Mouse (Mus musculus) CH12.LX (cell line): ENCODE data around the gene Thg1l.

ENCODE experiments used
- CTCF ChIP-seq, 2 experiments: IDR thresholded peaks in 1 of 2; conservative IDR thresholded peaks in 1 of 2; 2 replicates each; pipeline ENCODE4 v1.5.1; 2011 to 2012; ENCODE audit warnings: low read depth in 2 of 2, low read length in 2 of 2, improper control_type of control experiment in 1 of 2, inconsistent platforms in 1 of 2, mild to moderate bottlenecking in 1 of 2, moderate library complexity in 1 of 2
- ETS1 ChIP-seq: conservative IDR thresholded peaks from 2 replicates; pipeline ENCODE4 v1.6.1; 2012; ENCODE audit warnings: low read depth, mild to moderate bottlenecking, inconsistent platforms, low read length, improper control_type of control experiment, moderate library complexity
- JUND ChIP-seq: conservative IDR thresholded peaks from 2 replicates; pipeline ENCODE4 v1.6.1; 2011; ENCODE audit warnings: low read depth, low read length, improper control_type of control experiment
- KAT2A ChIP-seq: IDR thresholded peaks from 2 replicates; pipeline ENCODE4 v1.6.1; 2012; ENCODE audit warnings: low read length, improper control_type of control experiment, inconsistent platforms; ENCODE audit not compliant: insufficient replicate concordance
- MAFK ChIP-seq: IDR thresholded peaks from 2 replicates; pipeline ENCODE4 v1.6.1; 2011; ENCODE audit warnings: low read length, improper control_type of control experiment; ENCODE audit not compliant: insufficient replicate concordance
- MAX ChIP-seq: IDR thresholded peaks from 2 replicates; pipeline ENCODE4 v1.6.1; 2011; ENCODE audit warnings: low read length, improper control_type of control experiment
- POLR2A ChIP-seq: IDR thresholded peaks from 2 replicates; pipeline ENCODE4 v1.6.1; 2011; ENCODE audit warnings: low read depth, mild to moderate bottlenecking, improper control_type of control experiment, low read length
- SMC3 ChIP-seq: IDR thresholded peaks from 2 replicates; pipeline ENCODE4 v1.6.1; 2011; ENCODE audit warnings: low read depth, low read length, improper control_type of control experiment
- TCF12 ChIP-seq: IDR thresholded peaks from 2 replicates; pipeline ENCODE4 v1.6.1; 2014; ENCODE audit warnings: low read depth, mild to moderate bottlenecking, inconsistent platforms, low read length, improper control_type of control experiment
- USF2 ChIP-seq: conservative IDR thresholded peaks from 2 replicates; pipeline ENCODE4 v1.6.1; 2011; ENCODE audit warnings: low read depth, low read length, improper control_type of control experiment
- ZNF384 ChIP-seq: IDR thresholded peaks from 2 replicates; pipeline ENCODE4 v1.6.1; 2012; ENCODE audit warnings: low read depth, low read length, improper control_type of control experiment, inconsistent platforms

GRCm38 (mm10) chr11:45947491-45947890 lies 7.8 kb downstream of the Thg1l start:
- TF ChIP-seq MAFK (no peak), CTCF (conservative IDR thresholded peaks at IDR 0.05 in 1 of 2, IDR thresholded peaks at IDR 0.05 in 1 of 2; ENCODE audit: low read depth in 2 of 2, low read length in 2 of 2) (no peak), POLR2A (no peak), ETS1 (no peak), KAT2A (no peak), MAX (no peak), TCF12 (no peak), USF2 (no peak), JUND (no peak), ZNF384 (no peak), SMC3 (no peak)
